Mouse (Mus musculus) liver, embryonic 14.5 days (tissue): ENCODE results near the gene Pdlim5. TPM values are rescaled to one million over a fixed set of nuclear protein-coding genes. Genes with fewer than 3 reads are reported as not detected.

Experiments used
- ATAC-seq: fragments of 200-750 bp; cut with Nextera tagmentation; 2 replicates; pipeline ENCODE4 v1.8.0; 2017; ENCODE audit warnings: moderate number of reproducible peaks, mild to moderate bottlenecking, moderate library complexity; ENCODE audit not compliant: insufficient read depth
- DNase-seq, 3 experiments: peaks; one replicate each; pipeline ENCODE4 v3.0.0-alpha.2; 2012 to 2013; ENCODE audit warnings: low read depth in 3 of 3, low spot score in 3 of 3
- H3K27ac ChIP-seq: fragments of 300-500 bp; sonication (generic); 2 replicates; pipeline ENCODE4 v1.5.1; 2014; ENCODE audit warnings: moderate library complexity, mild to moderate bottlenecking, control low read depth, inconsistent platforms
- H3K27me3 ChIP-seq: fragments of 300-500 bp; sonication (generic); 2 replicates; pipeline ENCODE4 v1.6.1; 2014; ENCODE audit warnings: mild to moderate bottlenecking, low read length, moderate library complexity; ENCODE audit not compliant: control insufficient read depth, insufficient read depth
- H3K36me3 ChIP-seq: fragments of 300-500 bp; sonication (generic); replicated peaks from 2 replicates; pipeline ENCODE4 v1.6.1; 2014; ENCODE audit warnings: low read depth; ENCODE audit not compliant: control insufficient read depth, insufficient read depth
- H3K4me1 ChIP-seq, 2 experiments: fragments of 200-500 bp in 1 of 2; fragments of 300-500 bp in 1 of 2; sonication (generic) in 1 of 2; replicated peaks; 2 replicates each; pipeline ENCODE4 v1.6.1; 2012 to 2014; ENCODE audit warnings: antibody characterized with exemption in 1 of 2, inconsistent platforms in 1 of 2, low read length in 1 of 2; ENCODE audit not compliant: control insufficient read depth in 2 of 2, insufficient read depth in 2 of 2
- H3K4me2 ChIP-seq: fragments of 300-500 bp; sonication (generic); 2 replicates; pipeline ENCODE4 v1.6.1; 2014; ENCODE audit warnings: low read depth, mild to moderate bottlenecking, control low read depth, moderate library complexity
- H3K4me3 ChIP-seq, 2 experiments: fragments of 200-500 bp in 1 of 2; fragments of 300-500 bp in 1 of 2; sonication (generic) in 1 of 2; 2 replicates each; pipeline ENCODE4 v1.5.1; 2012 to 2014; ENCODE audit warnings: low read depth in 2 of 2, low read length in 2 of 2, mild to moderate bottlenecking in 2 of 2, control low read depth in 1 of 2, inconsistent platforms in 1 of 2, moderate library complexity in 1 of 2; ENCODE audit not compliant: insufficient read depth in 1 of 2
- H3K9ac ChIP-seq: fragments of 300-500 bp; sonication (generic); replicated peaks from 2 replicates; pipeline ENCODE4 v1.6.1; 2014; ENCODE audit warnings: mild to moderate bottlenecking, control low read depth, moderate library complexity
- H3K9me3 ChIP-seq: fragments of 300-500 bp; sonication (generic); 2 replicates; pipeline ENCODE4 v1.6.1; 2016; ENCODE audit warnings: low read length, mixed read lengths; ENCODE audit not compliant: control insufficient read depth
- CTCF ChIP-seq: IDR thresholded peaks from 2 replicates; pipeline ENCODE4 v1.5.1; 2016; ENCODE audit warnings: antibody characterized with exemption, low read depth, control low read depth
- EP300 ChIP-seq: IDR thresholded peaks from 2 replicates; pipeline ENCODE4 v1.6.1; 2016; ENCODE audit warnings: antibody characterized with exemption, low read depth
- WGBS: fragments of 180-500 bp; shearing (Covaris S2); extraction: QIAGEN DNeasy Blood & Tissue Kit; methylation state at CpG from one replicate; pipeline ENCODE4 v1.1.7; 2014; ENCODE audit not compliant: insufficient replicate concordance; 5-methylcytosine and 5-hydroxymethylcytosine counted together
- polyA plus RNA-seq, 2 experiments: library from polyadenylated mRNA; depleted of rRNA in 1 of 2; stranded (reverse) in 1 of 2; unstranded in 1 of 2; fragments of >200 nt; fragmentation: Nextera tagmentation in 1 of 2; extraction: Ambion mirVana in 1 of 2; gene quantifications; 2 replicates each; pipeline versions ENCODE4 v1.2.1 to v1.2.3; 2012 to 2014

Pdlim5 gene
- polyA plus RNA-seq, 2 experiments, result 7.9 to 8.4 TPM

GRCm38 (mm10) chr3:142356661-142357060 lies 38.8 kb downstream of the Pdlim5 start:
- H3K4me2 ChIP-seq, result no peak overlapping the region
- no peak overlapping the region for H3K27ac ChIP-seq
- no peak for ATAC-seq
- 14% methylated on average over 4 of the region's 4 CpGs for WGBS
- H3K27me3 ChIP-seq, result no peaks in the 10 kb centered on the region
- no peak overlapping the region for H3K9ac ChIP-seq
- no peak for TF ChIP-seq CTCF
- no peak for TF ChIP-seq EP300
- no peaks in the 10 kb centered on the region for H3K36me3 ChIP-seq
- no peak for DNase-seq
- H3K4me1 ChIP-seq, result 0 out of 4 replicates have a peak, but pooled peaks cover 0 to 1% of the 10 kb centered on the region in 2 experiments
- H3K4me3 ChIP-seq, result no peak overlapping the region
- H3K9me3 ChIP-seq, result no peaks in the 10 kb centered on the region

DNA sequence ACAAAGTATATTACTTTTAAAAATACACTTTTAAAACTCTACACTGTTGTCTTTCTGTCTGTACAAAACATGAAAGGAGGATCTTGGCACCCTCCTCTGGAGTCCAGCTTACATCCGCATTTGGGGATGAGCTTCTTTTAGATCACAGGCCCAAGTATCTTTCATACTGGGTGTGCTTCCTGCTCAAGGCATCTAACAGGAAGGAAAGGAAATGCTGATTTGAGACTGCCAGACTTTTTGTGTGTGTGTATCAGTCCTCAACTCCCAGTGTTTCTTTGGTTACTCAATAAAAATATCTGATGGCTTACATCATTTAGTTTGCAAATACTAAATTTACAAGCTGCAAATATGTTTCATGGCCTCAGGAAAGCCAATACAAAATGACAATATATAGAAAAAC lies 42.3 kb downstream of the Pdlim5 start:
- Histone ChIP-seq H3K4me1 (0 out of 4 replicates have a peak, but pooled peaks cover 0 to 1% of the 10 kb centered on the region in 2 experiments), H3K9me3 (no peaks in the 10 kb centered on the region), H3K27me3 (no peaks in the 10 kb centered on the region), H3K4me3 (no peak overlapping the region), H3K9ac (no peak overlapping the region), H3K36me3 (no peaks in the 10 kb centered on the region), H3K4me2 (no peak overlapping the region), H3K27ac (no peak overlapping the region)
- DNase-seq (no peak), ATAC-seq (no peak)
- TF ChIP-seq EP300, result no peak
- TF ChIP-seq CTCF, result no peak
- 43% methylated on average over 1 of the region's 1 CpGs for whole genome bisulfite sequencing

- H3K27me3 ChIP-seq, result no peaks in the 10 kb centered on the region
- no peak overlapping the region for H3K4me2 ChIP-seq
- H3K4me1 ChIP-seq, result no peaks in the 10 kb centered on the region
- no peak overlapping the region for H3K9ac ChIP-seq
- no peaks in the 10 kb centered on the region for H3K9me3 ChIP-seq
- ATAC-seq (no peak), DNase-seq (no peak)
- TF ChIP-seq EP300 (no peak), CTCF (no peak)
- H3K36me3 ChIP-seq, result no peaks in the 10 kb centered on the region
- 61% methylated on average over 3 of the region's 3 CpGs for WGBS
- H3K4me3 ChIP-seq, result no peak overlapping the region
- H3K27ac ChIP-seq, result no peak overlapping the region
Observed at GRCm38 (mm10) chr3:142350513-142350912, 45.0 kb downstream of the Pdlim5 start.

- H3K27me3 ChIP-seq, result no peaks in the 10 kb centered on the region
- no peak for DNase-seq
- H3K27ac ChIP-seq, result no peak overlapping the region
- H3K36me3 ChIP-seq, result no peaks in the 10 kb centered on the region
- no peak overlapping the region for H3K4me2 ChIP-seq
- no peak overlapping the region for H3K9ac ChIP-seq
- H3K4me1 ChIP-seq, result no peaks in the 10 kb centered on the region
- 67% methylated on average over 5 of the region's 5 CpGs for WGBS
- no peak overlapping the region for H3K4me3 ChIP-seq
- peak; percentile 43; the same call in 1 of the 2 replicates for ATAC-seq
- H3K9me3 ChIP-seq, result no peaks in the 10 kb centered on the region
- TF ChIP-seq EP300 (no peak), CTCF (no peak)
Observed at GRCm38 (mm10) chr3:142348816-142349631, 46.5 kb downstream of the Pdlim5 start.

DNA sequence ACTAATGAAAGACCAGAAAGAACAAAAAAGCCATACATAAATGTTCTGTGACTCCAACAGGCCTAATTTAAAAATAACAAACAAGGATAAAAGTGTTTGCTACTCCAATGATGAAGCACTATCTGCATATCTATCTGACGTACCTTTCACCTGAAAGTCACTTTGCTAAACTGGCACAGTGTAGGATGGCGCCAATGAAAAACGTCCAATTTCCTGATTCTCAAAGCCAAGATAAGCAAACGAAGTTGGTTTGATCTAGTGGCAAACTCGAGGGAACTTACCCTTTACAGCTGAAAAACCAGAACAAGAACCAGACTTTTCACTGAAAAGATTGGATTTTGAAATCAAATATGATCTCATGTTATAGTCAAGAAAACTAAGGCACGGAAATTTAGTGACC lies 49.2 kb downstream of the Pdlim5 start:
- TF ChIP-seq EP300 (no peak), CTCF (no peak)
- no peak overlapping the region for H3K9ac ChIP-seq
- no peaks in the 10 kb centered on the region for H3K27me3 ChIP-seq
- H3K9me3 ChIP-seq, result no peaks in the 10 kb centered on the region
- H3K4me3 ChIP-seq, result no peak overlapping the region
- no peaks in the 10 kb centered on the region for H3K4me1 ChIP-seq
- DNase-seq (no peak), ATAC-seq (no peak)
- no peak overlapping the region for H3K4me2 ChIP-seq
- H3K36me3 ChIP-seq, result no peaks in the 10 kb centered on the region
- no peak overlapping the region for H3K27ac ChIP-seq
- 55% methylated on average over 6 of the region's 6 CpGs for WGBS
